Mouse (Mus musculus) hindbrain, embryonic 12.5 days (tissue): ENCODE results near the gene Nr4a2. TPM values are rescaled to one million over a fixed set of nuclear protein-coding genes. Genes with fewer than 3 reads are reported as not detected.

Source experiments
- ATAC-seq: fragments of 200-750 bp; cut with Nextera tagmentation; 2 replicates; pipeline ENCODE4 v1.8.0; 2017; ENCODE audit warnings: moderate TSS enrichment; ENCODE audit not compliant: low FRiP score
- H3K27ac ChIP-seq: fragments of 300-500 bp; sonication (generic); 2 replicates; pipeline ENCODE4 v1.5.1; 2016; ENCODE audit warnings: mild to moderate bottlenecking
- H3K27me3 ChIP-seq: fragments of 300-500 bp; sonication (generic); 2 replicates; pipeline ENCODE4 v1.6.1; 2016; ENCODE audit warnings: mild to moderate bottlenecking
- H3K36me3 ChIP-seq: fragments of 300-500 bp; sonication (generic); 2 replicates; pipeline ENCODE4 v1.6.1; 2016; ENCODE audit warnings: mild to moderate bottlenecking
- H3K4me1 ChIP-seq: fragments of 300-500 bp; sonication (generic); 2 replicates; pipeline ENCODE4 v1.6.1; 2016
- H3K4me2 ChIP-seq: fragments of 300-500 bp; sonication (generic); replicated peaks from 2 replicates; pipeline ENCODE4 v1.6.1; 2016; ENCODE audit warnings: mild to moderate bottlenecking
- H3K4me3 ChIP-seq: fragments of 300-500 bp; sonication (generic); 2 replicates; pipeline ENCODE4 v1.5.1; 2016; ENCODE audit warnings: mild to moderate bottlenecking
- H3K9ac ChIP-seq: fragments of 300-500 bp; sonication (generic); 2 replicates; pipeline ENCODE4 v1.6.1; 2016; ENCODE audit warnings: mild to moderate bottlenecking, moderate library complexity
- H3K9me3 ChIP-seq: fragments of 300-500 bp; sonication (generic); replicated peaks from 2 replicates; pipeline ENCODE4 v1.6.1; 2016; ENCODE audit warnings: mild to moderate bottlenecking
- WGBS: fragments of 180-500 bp; shearing (Covaris S2); methylation state at CpG from one replicate; pipeline ENCODE4 v1.1.7; 2016; 5-methylcytosine and 5-hydroxymethylcytosine counted together
- polyA plus RNA-seq: library from polyadenylated mRNA; unstranded; fragments of >200 nt; fragmentation: Nextera tagmentation; extraction: Ambion mirVana; gene quantifications from 2 replicates; pipeline ENCODE4 v1.2.1, GENCODE M21; 2016

Gene Nr4a2
- polyA plus RNA-seq, 1 experiment from 2014 or later = 21.3 TPM

DNA sequence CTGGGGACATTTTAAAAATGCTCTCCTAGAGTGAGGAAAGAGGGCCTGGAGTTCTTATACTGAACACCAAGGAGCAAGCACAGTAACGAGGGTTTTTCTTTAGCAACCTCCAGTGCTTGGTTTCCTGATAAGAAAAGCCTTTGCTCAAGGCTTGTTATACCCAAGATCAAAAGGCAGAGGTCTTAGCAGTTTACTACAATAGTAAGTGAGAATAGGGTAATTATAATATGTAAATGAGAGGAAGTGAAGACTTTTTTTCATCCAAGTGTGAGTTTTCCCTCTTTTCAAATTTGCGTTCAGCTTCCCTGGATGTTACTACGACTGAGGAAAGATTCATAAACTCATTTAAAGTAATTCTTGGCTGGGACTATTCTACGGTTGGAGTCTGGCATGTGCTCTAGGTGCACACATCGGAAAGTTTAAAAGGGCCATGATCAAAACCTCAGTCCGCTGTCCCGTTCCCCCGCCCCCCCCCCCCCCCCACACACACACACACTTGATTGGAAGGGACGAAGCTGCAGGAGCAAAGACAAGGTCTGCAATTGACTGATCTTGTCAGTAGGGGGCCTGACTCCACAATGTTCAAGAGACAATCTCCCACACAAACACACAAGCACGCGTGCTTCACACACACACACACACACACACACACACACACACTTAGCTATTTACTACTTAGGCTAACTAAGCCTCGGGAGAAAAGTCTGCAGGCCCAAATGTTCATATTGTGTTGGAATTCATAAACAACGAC is 6.4 kb downstream of the Nr4a2 start:
- peak overlapping the region; percentile 78 for H3K4me3 ChIP-seq
- no peaks in the 10 kb centered on the region for H3K9me3 ChIP-seq
- H3K36me3 ChIP-seq = no peaks in the 10 kb centered on the region
- WGBS = 5% methylated on average over 13 of the region's 13 CpGs
- peak overlapping the region; percentile 66 for H3K9ac ChIP-seq
- H3K4me1 ChIP-seq = peaks cover 25% of the 10 kb centered on the region
- peak overlapping the region; percentile 66 for H3K27ac ChIP-seq
- peaks cover 32% of the 10 kb centered on the region for H3K27me3 ChIP-seq
- no peak for ATAC-seq
- peak overlapping the region; percentile 97 for H3K4me2 ChIP-seq

- WGBS = under 1% methylated on average over 45 of the region's 47 CpGs
- H3K27me3 ChIP-seq = peaks cover 40% of the 10 kb centered on the region
- ATAC-seq = peak; percentile 29
These were observed 7.2 kb downstream of the Nr4a2 start for GRCm38 (mm10) chr2:57116366-57117200.

DNA sequence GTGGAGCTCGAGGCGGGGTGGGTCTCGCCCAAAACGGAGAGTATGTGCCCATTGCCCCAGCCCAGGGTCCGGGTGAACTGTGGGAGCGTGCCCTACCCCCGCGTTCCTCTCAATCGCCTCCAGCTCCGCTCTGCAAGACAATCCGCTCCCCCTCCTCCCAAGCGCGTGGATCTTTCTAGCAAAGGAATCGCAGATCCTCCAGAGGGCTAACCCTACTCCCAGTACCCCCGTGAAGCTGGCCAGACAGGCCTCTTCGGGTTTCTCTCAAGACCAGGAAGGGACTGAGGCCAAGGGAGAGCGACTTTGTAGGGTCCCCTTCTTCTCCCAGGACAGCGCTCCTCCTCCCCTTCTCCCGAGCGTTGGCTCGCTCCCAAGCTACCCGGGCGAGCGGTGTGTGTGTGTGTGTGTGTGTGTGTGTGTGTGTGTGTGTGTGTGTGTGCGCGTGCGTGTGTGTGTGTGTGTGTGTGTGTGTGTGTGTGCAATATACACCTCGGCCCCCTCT is 7.9 kb downstream of the Nr4a2 start:
- H3K4me2 ChIP-seq = peak overlapping the region; percentile 97
- no peaks in the 10 kb centered on the region for H3K36me3 ChIP-seq
- H3K9me3 ChIP-seq = 0 out of 2 replicates have a peak, but pooled peaks cover 4% of the 10 kb centered on the region
- peaks cover 45% of the 10 kb centered on the region for H3K27me3 ChIP-seq
- peak overlapping the region; percentile 78 for H3K4me3 ChIP-seq
- peak; percentile 11; the same call in 1 of the 2 replicates for ATAC-seq
- peaks cover 35% of the 10 kb centered on the region for H3K4me1 ChIP-seq
- H3K27ac ChIP-seq = peak overlapping the region; percentile 66
- H3K9ac ChIP-seq = peak overlapping the region; percentile 66
- under 1% methylated on average over 24 of the region's 28 CpGs for WGBS

More at GRCm38 (mm10) chr2:57116366-57117200, 7.2 kb downstream of the Nr4a2 start:
- H3K36me3 ChIP-seq = no peaks in the 10 kb centered on the region
- peaks cover 29% of the 10 kb centered on the region for H3K4me1 ChIP-seq
- H3K4me3 ChIP-seq = peak overlapping the region; percentile 78
- H3K9ac ChIP-seq = peak overlapping the region; percentile 66
- H3K4me2 ChIP-seq = peak overlapping the region; percentile 97
- H3K9me3 ChIP-seq = 0 out of 2 replicates have a peak, but pooled peaks cover 4% of the 10 kb centered on the region
- H3K27ac ChIP-seq = peak overlapping the region; percentile 66

GRCm38 (mm10) chr2:57115181-57115863 is 8.5 kb downstream of the Nr4a2 start:
- 0 out of 2 replicates have a peak, but pooled peaks cover 4% of the 10 kb centered on the region for H3K9me3 ChIP-seq
- H3K4me1 ChIP-seq = peaks cover 38% of the 10 kb centered on the region
- no peaks in the 10 kb centered on the region for H3K36me3 ChIP-seq
- H3K4me3 ChIP-seq = peak overlapping the region; percentile 78
- H3K27ac ChIP-seq = no peak overlapping the region
- peak overlapping the region; percentile 97 for H3K4me2 ChIP-seq
- peaks cover 48% of the 10 kb centered on the region for H3K27me3 ChIP-seq
- peak; percentile 1 for ATAC-seq
- under 1% methylated on average over 25 of the region's 25 CpGs for WGBS
- H3K9ac ChIP-seq = peak overlapping the region; percentile 66

GRCm38 (mm10) chr2:57114211-57115151 is 9.3 kb downstream of the Nr4a2 start:
- no peaks in the 10 kb centered on the region for H3K36me3 ChIP-seq
- peaks cover 56% of the 10 kb centered on the region for H3K27me3 ChIP-seq
- peak overlapping the region; percentile 78 for H3K4me3 ChIP-seq
- H3K4me2 ChIP-seq = peak overlapping the region; percentile 97
- peak; percentile 76 for ATAC-seq
- peak overlapping the region; percentile 66 for H3K9ac ChIP-seq
- H3K27ac ChIP-seq = peak overlapping the region; percentile 66
- 0 out of 2 replicates have a peak, but pooled peaks cover 4% of the 10 kb centered on the region for H3K9me3 ChIP-seq
- WGBS = under 1% methylated on average over 88 of the region's 88 CpGs
- peaks cover 46% of the 10 kb centered on the region for H3K4me1 ChIP-seq

GRCm38 (mm10) chr2:57113431-57113830 is 10.4 kb downstream of the Nr4a2 start:
- Histone ChIP-seq H3K27ac (no peak overlapping the region), H3K9me3 (0 out of 2 replicates have a peak, but pooled peaks cover 4% of the 10 kb centered on the region), H3K4me1 (peaks cover 46% of the 10 kb centered on the region), H3K36me3 (no peaks in the 10 kb centered on the region), H3K9ac (no peak overlapping the region), H3K27me3 (peaks cover 66% of the 10 kb centered on the region), H3K4me2 (peak overlapping the region; percentile 97), H3K4me3 (peak overlapping the region; percentile 78)
- 7% methylated on average over 5 of the region's 5 CpGs for WGBS
- no peak for ATAC-seq

DNA sequence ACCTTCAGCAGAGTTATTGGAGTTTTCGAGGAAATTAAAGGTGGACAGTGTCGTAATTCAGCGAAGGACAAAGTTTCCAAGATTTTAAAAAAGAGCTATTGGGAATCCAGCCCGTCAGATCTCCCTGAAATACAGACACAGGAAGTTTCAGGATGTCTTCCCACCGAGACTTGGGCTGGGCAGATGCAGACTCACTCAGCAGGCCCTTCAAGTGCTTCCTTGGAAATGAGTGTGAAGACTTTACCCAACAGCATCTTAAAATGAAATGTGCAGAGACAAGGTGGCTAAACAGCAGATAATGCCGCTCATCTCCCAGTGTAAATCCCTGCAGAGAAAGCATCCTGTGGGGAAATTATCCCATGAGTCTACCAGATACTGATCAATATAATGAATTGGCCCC is 10.9 kb downstream of the Nr4a2 start:
- 10% methylated on average over 6 of the region's 6 CpGs for WGBS
- no peak for ATAC-seq
- Histone ChIP-seq H3K4me3 (peak overlapping the region; percentile 20; the same call in 1 of the 2 replicates), H3K27ac (no peak overlapping the region), H3K9ac (no peak overlapping the region), H3K9me3 (0 out of 2 replicates have a peak, but pooled peaks cover 4% of the 10 kb centered on the region), H3K4me1 (peaks cover 46% of the 10 kb centered on the region), H3K27me3 (peaks cover 71% of the 10 kb centered on the region), H3K4me2 (no peak overlapping the region; the same call in 1 of the 2 replicates), H3K36me3 (no peaks in the 10 kb centered on the region)

DNA sequence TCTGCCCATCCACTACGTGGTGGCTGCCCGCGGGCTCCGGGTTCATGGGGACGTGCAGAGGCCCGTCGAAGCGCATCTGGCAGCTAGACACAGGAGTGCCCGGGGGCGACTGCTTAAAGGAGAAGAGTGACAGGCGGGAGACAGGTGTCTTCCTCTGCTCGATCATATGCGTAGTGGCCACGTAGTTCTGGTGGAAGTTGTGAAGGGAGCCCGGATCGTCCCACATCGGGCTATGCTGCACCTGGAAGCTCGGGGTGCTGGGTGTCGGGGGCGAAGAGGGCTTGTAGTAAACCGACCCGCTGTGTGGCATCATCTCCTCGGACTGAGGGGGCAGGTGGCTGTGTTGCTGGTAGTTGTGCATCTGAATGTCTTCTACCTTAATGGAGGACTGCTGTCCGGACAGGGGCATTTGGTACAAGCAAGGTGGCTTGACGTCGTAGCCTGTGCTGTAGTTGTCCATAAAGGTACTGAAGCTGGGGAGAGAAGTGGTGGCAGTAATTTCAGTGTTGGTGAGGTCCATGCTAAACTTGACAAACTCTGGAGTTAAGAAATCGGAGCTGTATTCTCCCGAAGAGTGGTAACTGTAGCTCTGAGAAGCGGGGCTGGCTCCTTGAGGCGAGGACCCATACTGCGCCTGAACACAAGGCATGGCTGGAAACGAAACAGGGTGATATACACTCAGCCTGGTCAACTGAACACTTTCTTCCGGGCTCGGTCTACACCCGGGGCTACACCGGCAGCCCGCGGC is 11.8 kb downstream of the Nr4a2 start:
- H3K4me3 ChIP-seq = peak overlapping the region; percentile 20
- peak overlapping the region; percentile 24; the same call in 1 of the 2 replicates for H3K9ac ChIP-seq

DNA sequence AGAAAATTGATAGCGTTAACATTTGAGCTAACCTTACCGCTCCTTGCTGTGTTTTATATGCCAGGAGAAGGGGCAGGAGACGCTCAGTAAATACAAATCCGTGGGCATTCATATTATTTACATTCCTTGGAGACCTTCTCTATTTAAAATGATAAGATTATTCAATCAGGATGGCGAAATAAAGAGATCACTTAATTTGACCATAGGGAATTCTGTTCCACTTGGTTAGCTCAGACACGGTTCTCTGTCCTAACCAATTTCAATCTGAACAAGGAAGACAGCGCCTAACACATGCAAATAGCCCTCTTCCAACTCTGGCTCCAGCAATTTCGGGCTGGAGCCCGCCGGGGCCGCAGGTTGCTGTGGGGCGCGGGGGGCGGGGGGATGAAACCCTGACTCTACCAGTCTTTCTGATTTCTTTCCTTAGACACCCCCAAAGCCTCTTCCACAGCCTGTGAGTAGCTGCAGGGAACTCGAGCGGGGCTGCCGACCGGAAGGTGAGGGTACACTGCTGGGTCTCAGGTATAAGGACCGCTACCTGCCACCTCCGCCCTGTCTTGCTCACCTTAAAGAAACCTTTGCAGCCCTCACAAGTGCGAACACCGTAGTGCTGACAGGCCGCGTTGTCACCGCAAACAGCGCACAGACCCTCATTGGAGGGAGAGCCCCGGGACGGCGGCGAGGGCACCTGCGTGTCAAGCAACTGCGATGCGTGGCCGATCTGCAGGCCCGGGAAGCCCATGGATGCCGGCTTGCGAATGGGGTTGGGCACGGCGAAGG is 12.6 kb downstream of the Nr4a2 start:
- H3K27me3 ChIP-seq = peaks cover 83% of the 10 kb centered on the region
- peak overlapping the region; percentile 18 for H3K27ac ChIP-seq
- H3K36me3 ChIP-seq = no peaks in the 10 kb centered on the region
- peak overlapping the region; percentile 20 for H3K4me3 ChIP-seq
- peaks cover 35% of the 10 kb centered on the region for H3K4me1 ChIP-seq
- no peak for ATAC-seq
- 0 out of 2 replicates have a peak overlapping the region, but pooled peaks have one; percentile 24 for H3K9ac ChIP-seq
- H3K4me2 ChIP-seq = peak overlapping the region; percentile 42
- H3K9me3 ChIP-seq = 0 out of 2 replicates have a peak, but pooled peaks cover 4% of the 10 kb centered on the region
- 3% methylated on average over 39 of the region's 39 CpGs for WGBS

More for the DNA sequence above, 11.8 kb downstream of the Nr4a2 start:
- Histone ChIP-seq H3K27me3 (peaks cover 79% of the 10 kb centered on the region), H3K9me3 (0 out of 2 replicates have a peak, but pooled peaks cover 4% of the 10 kb centered on the region), H3K36me3 (no peaks in the 10 kb centered on the region), H3K27ac (peak overlapping the region; percentile 9; the same call in 1 of the 2 replicates), H3K4me1 (peaks cover 39% of the 10 kb centered on the region), H3K4me2 (peak overlapping the region; percentile 42)
- ATAC-seq = no peak
- WGBS = 3% methylated on average over 38 of the region's 38 CpGs
